Mouse (Mus musculus) adrenal gland, postnatal 10 days (tissue): ENCODE measurements around the gene Sart3. TPM values are rescaled to one million over a fixed set of nuclear protein-coding genes. Genes with fewer than 3 reads are reported as not detected.
A peak's percentile ranks its signal among the peaks of the same experiment; 100 is the strongest.

Source experiments
- DNase-seq: peaks from one replicate; pipeline ENCODE4 v3.0.0; 2021; ENCODE audit warnings: mixed read lengths
- total RNA-seq, 2 experiments: library from RNA; stranded (reverse); gene quantifications; 2 replicates each; pipeline ENCODE4 v1.2.3; 2021

Gene Sart3
- total RNA-seq, 2 experiments from 2014 or later: 26.3 to 31.3 TPM

- DNase-seq: no peak
Measured at GRCm38 (mm10) chr5:113726618-113727017, 45.7 kb downstream of the Sart3 start.

GRCm38 (mm10) chr5:113725417-113725816 is 46.9 kb downstream of the Sart3 start:
- DNase-seq: no peak

- DNase-seq: peak; percentile 87
Measured at GRCm38 (mm10) chr5:113724446-113724845, 47.9 kb downstream of the Sart3 start, which contains the start of gene 1700069L16Rik. Gene 1700069L16Rik, minus strand, starts transcription at chr5:113724772.

- no peak for DNase-seq
Measured at GRCm38 (mm10) chr5:113723567-113724237, 48.6 kb downstream of the Sart3 start.

- DNase-seq: no peak
Measured at GRCm38 (mm10) chr5:113722224-113723013, 49.9 kb downstream of the Sart3 start.

- no peak for DNase-seq
Measured at GRCm38 (mm10) chr5:113719221-113719661, 53.1 kb downstream of the Sart3 start.

GRCm38 (mm10) chr5:113716581-113717388 is 55.5 kb downstream of the Sart3 start:
- DNase-seq: peak; percentile 56

GRCm38 (mm10) chr5:113712861-113713260 is 59.4 kb downstream of the Sart3 start:
- DNase-seq: no peak

- no peak for DNase-seq
Measured at GRCm38 (mm10) chr5:113703803-113704585, 68.3 kb downstream of the Sart3 start.

- DNase-seq: no peak
Measured at GRCm38 (mm10) chr5:113700388-113701023, 71.8 kb downstream of the Sart3 start.

GRCm38 (mm10) chr5:113694415-113694814 is 77.9 kb downstream of the Sart3 start:
- DNase-seq: peak; percentile 29

- DNase-seq: no peak
Measured at GRCm38 (mm10) chr5:113694000-113694399, 78.3 kb downstream of the Sart3 start.

GRCm38 (mm10) chr5:113693196-113693755 is 79.0 kb downstream of the Sart3 start:
- no peak for DNase-seq

Other genes with a start within 250 kb of the Sart3 start
- 10 to 100 TPM in 1 of 2 experiments, 1 to 10 TPM in 1; 9.7 to 11.7 TPM for gene Cmklr1, start 122.1 kb downstream of the Sart3 start, total RNA-seq
- gene 1700069L16Rik, start 47.7 kb downstream of the Sart3 start, total RNA-seq: not detected
- 1 to 10 TPM; 7.3 to 7.7 TPM for gene Ficd, start 36.7 kb downstream of the Sart3 start, total RNA-seq
- 100 to 1,000 TPM; 344 to 362 TPM for gene Iscu, start 238 bp upstream of the Sart3 start, total RNA-seq
- 10 to 100 TPM; 14.0 to 18.0 TPM for gene Tmem119, start 28.0 kb upstream of the Sart3 start, total RNA-seq
- gene Selplg, start 60.1 kb upstream of the Sart3 start, total RNA-seq: 1 to 10 TPM; 6.6 to 6.9 TPM
- 10 to 100 TPM; 66.4 to 78.9 TPM for gene Coro1c, start 136.2 kb upstream of the Sart3 start, total RNA-seq
- 10 to 100 TPM; 14.2 to 20.0 TPM for gene Ssh1, start 221.4 kb upstream of the Sart3 start, total RNA-seq
- not detected for gene Dao, start 231.2 kb upstream of the Sart3 start, total RNA-seq